Mouse (Mus musculus): Measurements from ENCODE around the gene Pgghg.

GRCm38 (mm10) chr7:140982971-140983370 lies 41.8 kb downstream of the Pgghg start:
- no peak for TF ChIP-seq POLR2A (IDR thresholded peaks at IDR 0.05; ENCODE audit: insufficient read depth, low read length)
- no peak for TF ChIP-seq CTCF (IDR thresholded peaks at IDR 0.05; ENCODE audit: low read depth, low read length)
- no peak for TF ChIP-seq EP300 (IDR thresholded peaks at IDR 0.05; ENCODE audit: insufficient read depth, low read depth, low read length)

Measured in ES-Bruce4 (cell line).